Mouse (Mus musculus) R1 (cell line): ENCODE measurements around the gene Rps17.
A peak's percentile ranks its signal among the peaks of the same experiment; 100 is the strongest.

Experiments
- DNase-seq: peaks from one replicate; pipeline ENCODE4 v3.0.0-alpha.2; 2018; ENCODE audit warnings: low read depth, low spot score

The Rps17 gene

GRCm38 (mm10) chr7:81344544-81345446, at the start of gene Rps17:
Rps17 (minus strand) TSS chr7:81345254.
- DNase-seq: peak; percentile 93

GRCm38 (mm10) chr7:81379363-81379762, 34.3 kb upstream of the Rps17 start:
- no peak for DNase-seq

- DNase-seq: peak; percentile 28
These were observed 27.4 kb upstream of the Rps17 start for GRCm38 (mm10) chr7:81372337-81372920.

GRCm38 (mm10) chr7:81371811-81372210, 26.8 kb upstream of the Rps17 start:
- no peak for DNase-seq

- no peak for DNase-seq
These were observed 24.7 kb upstream of the Rps17 start for GRCm38 (mm10) chr7:81369724-81370123.

- no peak for DNase-seq
These were observed 22.9 kb upstream of the Rps17 start for GRCm38 (mm10) chr7:81367946-81368345.

GRCm38 (mm10) chr7:81356975-81357374, 11.9 kb upstream of the Rps17 start:
- DNase-seq: no peak

- DNase-seq: no peak
These were observed 11.3 kb upstream of the Rps17 start for GRCm38 (mm10) chr7:81356360-81356759.

GRCm38 (mm10) chr7:81355746-81356145, 10.7 kb upstream of the Rps17 start:
- no peak for DNase-seq

- DNase-seq: no peak
These were observed 6.8 kb upstream of the Rps17 start for GRCm38 (mm10) chr7:81351826-81352225.

GRCm38 (mm10) chr7:81348206-81348605, 3.2 kb upstream of the Rps17 start:
- no peak for DNase-seq

GRCm38 (mm10) chr7:81345447-81346170, 555 bp upstream of the Rps17 start:
- no peak for DNase-seq

- peak; percentile 30 for DNase-seq
These were observed 1.2 kb downstream of the Rps17 start for GRCm38 (mm10) chr7:81343831-81344230.

GRCm38 (mm10) chr7:81343316-81343715, 1.7 kb downstream of the Rps17 start:
- peak; percentile 83 for DNase-seq

- DNase-seq: peak; percentile 81
These were observed 2.5 kb downstream of the Rps17 start for GRCm38 (mm10) chr7:81342356-81343094.

- DNase-seq: peak; percentile 83
These were observed 3.5 kb downstream of the Rps17 start for GRCm38 (mm10) chr7:81341563-81341962.

GRCm38 (mm10) chr7:81339783-81340182, 5.3 kb downstream of the Rps17 start:
- peak; percentile 91 for DNase-seq

- DNase-seq: peak; percentile 23
These were observed 6.6 kb downstream of the Rps17 start for GRCm38 (mm10) chr7:81338522-81338873.

GRCm38 (mm10) chr7:81337785-81338521, 7.1 kb downstream of the Rps17 start:
- peak; percentile 51 for DNase-seq

GRCm38 (mm10) chr7:81336432-81336786, 8.6 kb downstream of the Rps17 start:
- peak; percentile 91 for DNase-seq
